Mouse (Mus musculus) myocyte (in vitro differentiated cells): ENCODE measurements at regions not wholly inside any gene's neighbourhood (a gene's known extent, or its start where the extent isn't known, plus 50 kb on each side); places are given as distances from the start of the nearest gene placed in this dataset.

Experiments
- H3K27me3 ChIP-seq: one replicate; pipeline ENCODE4 v1.6.1; 2011; ENCODE audit not compliant: control insufficient read depth, insufficient read depth, insufficient read length
- H3K36me3 ChIP-seq: one replicate; pipeline ENCODE4 v1.6.1; 2011; ENCODE audit not compliant: control insufficient read depth, insufficient read depth
- H3K4me2 ChIP-seq: one replicate; pipeline ENCODE4 v1.6.1; 2011; ENCODE audit warnings: low read depth, control low read depth
- H3K4me3 ChIP-seq: one replicate; pipeline ENCODE4 v1.5.1; 2011; ENCODE audit warnings: mild to moderate bottlenecking, control low read depth, moderate library complexity
- H3K79me2 ChIP-seq: one replicate; pipeline ENCODE4 v1.6.1; 2011; ENCODE audit not compliant: control insufficient read depth, insufficient read depth
- H3ac ChIP-seq: one replicate; pipeline ENCODE4 v1.6.1; 2011; ENCODE audit not compliant: control insufficient read depth, insufficient read length
- CEBPB ChIP-seq: IDR thresholded peaks from 2 replicates; pipeline ENCODE4 v1.6.1; 2011; ENCODE audit warnings: mild to moderate bottlenecking, moderate library complexity; ENCODE audit not compliant: poor library complexity, insufficient read depth, severe bottlenecking
- E2F4 ChIP-seq: IDR thresholded peaks from one replicate; pipeline ENCODE4 v1.6.1; 2011; ENCODE audit warnings: mild to moderate bottlenecking, control low read depth, moderate library complexity; ENCODE audit not compliant: insufficient read depth
- MAX ChIP-seq: IDR thresholded peaks from one replicate; pipeline ENCODE4 v1.6.1; 2011; ENCODE audit warnings: low read depth, mild to moderate bottlenecking, control low read depth
- MYOD1 ChIP-seq, 3 experiments: IDR thresholded peaks; one replicate each; pipeline ENCODE4 v1.6.1; 2011; ENCODE audit warnings: control low read depth in 2 of 3, low read depth in 2 of 3, mild to moderate bottlenecking in 2 of 3, moderate library complexity in 1 of 3; ENCODE audit not compliant: insufficient read length in 2 of 3, control insufficient read depth in 1 of 3
- MYOG ChIP-seq, 3 experiments: IDR thresholded peaks; one replicate each; pipeline ENCODE4 v1.6.1; 2011; ENCODE audit warnings: control low read depth in 2 of 3, low read depth in 2 of 3, mild to moderate bottlenecking in 2 of 3; ENCODE audit not compliant: insufficient read length in 2 of 3, control insufficient read depth in 1 of 3, insufficient read depth in 1 of 3
- POLR2A ChIP-seq: IDR thresholded peaks from one replicate; pipeline ENCODE4 v1.6.1; 2011; ENCODE audit warnings: low read depth, mild to moderate bottlenecking, control low read depth, moderate library complexity; ENCODE audit not compliant: insufficient read length
- POLR2AphosphoS2 ChIP-seq: IDR thresholded peaks from one replicate; pipeline ENCODE4 v1.6.1; 2011; ENCODE audit warnings: low read depth, control low read depth; ENCODE audit not compliant: insufficient read length
- REST ChIP-seq: IDR thresholded peaks from one replicate; pipeline ENCODE4 v1.6.1; 2011; ENCODE audit warnings: mild to moderate bottlenecking, control low read depth, moderate library complexity; ENCODE audit not compliant: insufficient read depth, insufficient read length
- SRF ChIP-seq: IDR thresholded peaks from one replicate; pipeline ENCODE4 v1.6.1; 2011; ENCODE audit warnings: low read depth; ENCODE audit not compliant: control insufficient read depth, insufficient read length
- TCF12 ChIP-seq: IDR thresholded peaks from one replicate; pipeline ENCODE4 v1.6.1; 2011; ENCODE audit warnings: mild to moderate bottlenecking, control low read depth; ENCODE audit not compliant: poor library complexity, insufficient read depth, severe bottlenecking
- TCF3 ChIP-seq: IDR thresholded peaks from one replicate; pipeline ENCODE4 v1.6.1; 2011; ENCODE audit warnings: low read depth, control low read depth; ENCODE audit not compliant: insufficient read length
- USF1 ChIP-seq: IDR thresholded peaks from one replicate; pipeline ENCODE4 v1.6.1; 2011; ENCODE audit warnings: low read depth, mild to moderate bottlenecking, control low read depth, moderate library complexity

GRCm38 (mm10) chr6:11762912-11763311 is 144.4 kb downstream of the Ndufa4 start:
- Histone ChIP-seq H3K27me3 (no peaks in the 10 kb centered on the region), H3K4me3 (no peak overlapping the region), H3K4me2 (no peak overlapping the region), H3ac (no peak overlapping the region), H3K79me2 (no peaks in the 10 kb centered on the region), H3K36me3 (no peaks in the 10 kb centered on the region)
- TF ChIP-seq MAX: no peak
- no peak for TF ChIP-seq POLR2A
- TF ChIP-seq TCF3: no peak
- TF ChIP-seq MYOD1 (IDR thresholded peaks at IDR 0.05; ENCODE audit: control insufficient read depth in 1 of 3, insufficient read length in 2 of 3, low read depth in 2 of 3): no peak
- TF ChIP-seq MYOG (IDR thresholded peaks at IDR 0.05; ENCODE audit: control insufficient read depth in 1 of 3, insufficient read depth in 1 of 3, insufficient read length in 2 of 3, low read depth in 2 of 3): no peak
- TF ChIP-seq REST: no peak
- no peak for TF ChIP-seq E2F4
- TF ChIP-seq USF1: no peak
- no peak for TF ChIP-seq POLR2AphosphoS2

GRCm38 (mm10) chr6:11737667-11738066 is 169.6 kb downstream of the Ndufa4 start:
- no peak overlapping the region for H3K4me3 ChIP-seq
- no peak overlapping the region for H3ac ChIP-seq
- no peaks in the 10 kb centered on the region for H3K27me3 ChIP-seq
- H3K4me2 ChIP-seq: no peak overlapping the region
- H3K79me2 ChIP-seq: no peaks in the 10 kb centered on the region
- no peak for TF ChIP-seq TCF3
- TF ChIP-seq POLR2AphosphoS2: no peak
- TF ChIP-seq MYOG (IDR thresholded peaks at IDR 0.05; ENCODE audit: control insufficient read depth in 1 of 3, insufficient read depth in 1 of 3, insufficient read length in 2 of 3, low read depth in 2 of 3): no peak
- no peak for TF ChIP-seq SRF
- no peak for TF ChIP-seq TCF12
- TF ChIP-seq USF1: no peak
- no peak for TF ChIP-seq E2F4
- no peak for TF ChIP-seq MAX
- no peak for TF ChIP-seq POLR2A
- no peaks in the 10 kb centered on the region for H3K36me3 ChIP-seq

- no peak overlapping the region for H3K4me2 ChIP-seq
- H3ac ChIP-seq: no peak overlapping the region
- TF ChIP-seq SRF (no peak), MAX (no peak), POLR2A (no peak), POLR2AphosphoS2 (no peak)
- H3K79me2 ChIP-seq: no peaks in the 10 kb centered on the region
- H3K36me3 ChIP-seq: no peaks in the 10 kb centered on the region
- H3K4me3 ChIP-seq: no peak overlapping the region
- no peaks in the 10 kb centered on the region for H3K27me3 ChIP-seq
Observed at GRCm38 (mm10) chr6:11731126-11731525, 176.2 kb downstream of the Ndufa4 start.

- Histone ChIP-seq H3K36me3 (no peaks in the 10 kb centered on the region), H3ac (no peak overlapping the region), H3K4me2 (no peak overlapping the region), H3K4me3 (no peak overlapping the region), H3K27me3 (no peaks in the 10 kb centered on the region), H3K79me2 (no peaks in the 10 kb centered on the region)
- TF ChIP-seq TCF3 (no peak), TCF12 (no peak), REST (no peak), MYOG (IDR thresholded peaks at IDR 0.05; ENCODE audit: control insufficient read depth in 1 of 3, insufficient read depth in 1 of 3, insufficient read length in 2 of 3, low read depth in 2 of 3) (no peak), MAX (no peak), E2F4 (no peak), USF1 (no peak), POLR2AphosphoS2 (no peak), CEBPB (no peak), MYOD1 (IDR thresholded peaks at IDR 0.05; ENCODE audit: control insufficient read depth in 1 of 3, insufficient read length in 2 of 3, low read depth in 2 of 3) (no peak), SRF (no peak), POLR2A (no peak)
Observed at GRCm38 (mm10) chr6:11730667-11731066, 176.6 kb downstream of the Ndufa4 start.

- Histone ChIP-seq H3K36me3 (no peaks in the 10 kb centered on the region), H3K27me3 (no peaks in the 10 kb centered on the region), H3ac (no peak overlapping the region), H3K4me2 (no peak overlapping the region), H3K79me2 (no peaks in the 10 kb centered on the region), H3K4me3 (no peak overlapping the region)
- TF ChIP-seq MYOD1 (IDR thresholded peaks at IDR 0.05; ENCODE audit: control insufficient read depth in 1 of 3, insufficient read length in 2 of 3, low read depth in 2 of 3) (no peak), REST (no peak), E2F4 (no peak), MAX (no peak), TCF12 (no peak), SRF (no peak), POLR2A (no peak), TCF3 (no peak), USF1 (no peak), MYOG (IDR thresholded peaks at IDR 0.05; ENCODE audit: control insufficient read depth in 1 of 3, insufficient read depth in 1 of 3, insufficient read length in 2 of 3, low read depth in 2 of 3) (no peak), POLR2AphosphoS2 (no peak), CEBPB (no peak)
Observed at GRCm38 (mm10) chr6:11727806-11728205, 179.5 kb downstream of the Ndufa4 start.
